Mouse (Mus musculus) v-Abl transformed pro-B cells (cell line): ENCODE measurements around the gene D930007J09Rik.

ENCODE experiments used
- in situ Hi-C, 2 experiments: fragments of 400-800 bp; cut with MboI; formaldehyde crosslinking; loops; one replicate each; pipeline ENCODE4 v1.15.1; 2025; ENCODE audit not compliant: unreplicated experiment in 2 of 2

The D930007J09Rik gene

GRCm38 (mm10) chr13:32764448-32764847 is 38.2 kb downstream of the D930007J09Rik start:
- in situ Hi-C loops = loop anchor here (10.0 to 25.0 kb wide), 2 partner anchors 998 to 1130 kb away; no protein-coding TSS in a partner anchor

- in situ Hi-C loops = loop anchor here (10.0 to 25.0 kb wide), 2 partner anchors 999 to 1132 kb away; no protein-coding TSS in a partner anchor
Observed at GRCm38 (mm10) chr13:32763141-32763540, 39.5 kb downstream of the D930007J09Rik start.

DNA sequence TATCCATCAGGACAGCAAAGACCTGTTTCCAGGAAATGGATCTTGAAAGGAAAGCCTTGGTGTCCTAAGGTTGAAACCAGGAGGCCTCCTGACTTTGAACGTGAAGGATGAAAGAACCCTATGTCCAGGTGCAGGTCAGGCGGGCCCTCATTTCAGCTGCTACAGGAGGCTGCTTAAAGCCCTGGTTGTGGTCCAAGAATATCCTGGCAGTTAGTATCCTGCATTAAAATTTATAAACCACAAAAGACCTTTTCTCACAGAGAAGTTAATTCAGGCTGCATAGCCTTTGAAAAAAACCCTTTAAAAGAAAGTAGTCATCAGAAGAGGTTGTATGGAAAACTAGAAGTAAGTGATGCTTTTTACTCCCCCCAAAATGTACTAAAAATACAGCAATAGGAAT is 41.9 kb downstream of the D930007J09Rik start:
- in situ Hi-C loops = loop anchor here (10.0 to 25.0 kb wide), 2 partner anchors 1002 to 1134 kb away; no protein-coding TSS in a partner anchor

GRCm38 (mm10) chr13:32759036-32759435 is 43.6 kb downstream of the D930007J09Rik start:
- in situ Hi-C loops = loop anchor here in 1 of 2 experiments (25.0 kb wide), 1 partner anchor 1003 kb away; no protein-coding TSS in a partner anchor
